Mouse (Mus musculus): ENCODE data around the gene Olfr1122.

DNA sequence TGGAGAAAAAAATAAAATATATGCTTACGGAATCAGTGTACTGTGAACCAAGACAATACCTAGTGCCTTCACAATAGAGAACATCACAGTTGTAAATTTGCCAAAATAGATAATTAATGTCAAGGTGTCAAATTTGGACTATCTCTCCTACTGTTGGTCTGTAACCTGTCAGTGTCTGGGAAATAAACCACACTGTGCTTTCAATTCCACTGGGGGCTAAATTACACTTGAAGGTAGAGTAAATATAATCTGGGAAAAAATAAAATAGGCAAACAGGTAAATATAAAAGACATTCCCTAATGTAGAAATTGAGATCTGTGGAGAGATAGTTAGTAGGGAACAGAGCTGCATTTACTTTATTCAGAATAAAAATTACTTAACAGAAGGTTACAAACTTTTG is 44.3 kb downstream of the Olfr1122 start, which contains the start of gene Olfr1124:
- TF ChIP-seq CTCF (IDR thresholded peaks at IDR 0.05; ENCODE audit: low read depth, low read length) (no peak), POLR2AphosphoS5 (IDR thresholded peaks at IDR 0.05; ENCODE audit: insufficient replicate concordance, low read depth, low read length) (no peak), GATA1 (IDR thresholded peaks at IDR 0.05; ENCODE audit: borderline replicate concordance, low read length) (no peak)
